Mouse (Mus musculus) heart, postnatal 14 days (tissue): ENCODE measurements around the gene G2e3. TPM values are rescaled to one million over a fixed set of nuclear protein-coding genes. Genes with fewer than 3 reads are reported as not detected.

Source experiments
- DNase-seq, 2 experiments: peaks; one replicate each; pipeline ENCODE4 v3.0.0; 2021 to 2022
- intact Hi-C: fragments of 180-260 bp; cut with DNase I; formaldehyde crosslinking; loops from one replicate; pipeline ENCODE4 v1.15.1; 2025
- long read RNA-seq, 2 experiments: library from polyadenylated mRNA; stranded (forward); transcript quantifications; one replicate each; pipeline ENCODE4 v2.0.0; 2021
- total RNA-seq, 2 experiments: library from RNA; stranded (reverse); gene quantifications; 2 replicates each; pipeline ENCODE4 v1.2.3; 2021

The G2e3 gene
- 1 to 10 TPM; 5.2 to 5.5 TPM for total RNA-seq
- long read RNA-seq, experiment 1, full-length matches to known transcripts: 3 of 4 reads
- long read RNA-seq, experiment 1, partial matches to known transcripts: 0 of 4 reads
- long read RNA-seq, experiment 1, other reads (novel, unspliced or antisense): 1 of 4 reads
- long read RNA-seq, experiment 2, full-length matches to known transcripts: 2 of 3 reads
- long read RNA-seq, experiment 2, partial matches to known transcripts: 0 of 3 reads
- long read RNA-seq, experiment 2, other reads (novel, unspliced or antisense): 1 of 3 reads

GRCm38 (mm10) chr12:51347988-51348697, at the start of gene G2e3:
G2e3 (plus strand) TSS chr12:51348061.
- intact Hi-C loops: no loop called here
- DNase-seq: peak; percentile 88

DNA sequence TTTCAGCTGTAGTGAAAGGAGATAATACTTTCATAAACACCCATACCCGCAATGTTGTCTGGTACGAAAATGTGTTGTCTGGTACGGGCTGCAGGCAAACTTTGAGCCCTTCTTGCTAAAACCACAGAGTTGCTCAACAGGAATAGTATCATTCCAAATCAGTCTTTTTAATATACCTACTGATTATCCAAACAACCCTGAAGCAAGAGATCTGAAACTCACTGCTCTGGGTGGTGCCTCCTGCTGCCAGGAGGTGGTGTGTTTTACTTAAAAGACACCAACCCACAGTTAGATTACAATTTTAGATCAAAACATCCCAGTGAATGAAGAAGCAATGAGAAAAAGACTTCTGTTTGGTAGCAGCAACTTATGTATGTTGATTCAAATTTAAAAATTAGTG, 24.3 kb upstream of the G2e3 start:
- no peak for DNase-seq
- intact Hi-C loops: no loop called here

DNA sequence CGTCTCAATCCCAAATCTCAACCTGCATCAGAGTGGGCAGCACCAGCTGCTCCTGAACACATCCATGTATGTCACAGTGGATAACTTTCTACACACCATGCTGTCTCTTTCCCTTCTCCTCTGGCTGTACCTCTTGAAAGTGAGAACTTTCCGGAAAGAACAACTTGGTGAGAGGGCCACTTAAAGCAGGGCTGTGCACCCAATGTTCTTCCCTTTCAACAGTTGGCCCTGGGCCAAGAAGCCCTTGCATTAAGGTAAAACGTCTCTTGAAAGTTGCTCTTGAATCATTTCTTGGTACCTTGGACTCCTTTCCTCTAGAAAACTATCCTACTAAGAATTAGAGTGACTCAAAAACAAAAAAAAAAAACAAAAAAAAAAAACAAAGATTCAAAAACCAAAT, 21.0 kb upstream of the G2e3 start:
- intact Hi-C loops: no loop called here
- DNase-seq: no peak

GRCm38 (mm10) chr12:51337014-51337413, 10.8 kb upstream of the G2e3 start:
- intact Hi-C loops: no loop called here
- no peak for DNase-seq

DNA sequence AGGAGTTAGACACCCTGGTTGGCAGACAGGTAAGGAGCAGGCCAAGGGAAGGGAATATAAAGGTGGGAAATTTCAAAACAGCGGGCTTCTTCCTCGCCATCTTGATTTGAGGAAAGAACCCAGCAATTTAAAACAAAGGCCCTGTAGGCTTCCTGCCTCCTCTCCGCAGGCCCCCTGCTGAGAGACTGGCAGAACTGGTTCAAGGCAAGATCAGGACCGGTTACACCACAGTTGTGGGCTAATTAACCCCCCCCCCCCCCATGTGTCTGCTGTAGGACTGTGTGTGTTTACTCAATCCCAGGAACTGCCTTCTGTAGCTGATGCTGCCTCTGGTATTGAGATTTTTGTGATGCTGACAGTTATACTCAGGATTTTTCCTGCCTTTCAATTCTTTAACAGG, 1.7 kb upstream of the G2e3 start:
- no peak for DNase-seq
- intact Hi-C loops: no loop called here

DNA sequence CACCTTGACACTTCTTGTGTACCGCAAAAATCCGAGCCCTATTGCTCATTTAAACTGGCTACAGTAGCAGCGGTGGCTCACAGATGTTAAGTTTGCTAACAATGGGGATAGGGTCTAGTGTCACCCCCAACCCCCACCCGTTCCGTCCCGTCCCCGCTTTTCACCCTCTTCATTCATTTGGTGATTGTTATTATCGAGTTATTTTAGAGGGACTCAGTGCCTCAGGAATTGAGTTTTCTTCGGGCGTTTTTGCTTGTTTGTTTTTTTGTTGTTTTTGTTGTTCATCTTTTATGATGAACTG, 787 bp downstream of the G2e3 start:
- DNase-seq: no peak
- intact Hi-C loops: no loop called here

- peak; percentile 20 to 24 for DNase-seq
- intact Hi-C loops: no loop called here
Observed at GRCm38 (mm10) chr12:51355296-51355695, 7.4 kb downstream of the G2e3 start.

DNA sequence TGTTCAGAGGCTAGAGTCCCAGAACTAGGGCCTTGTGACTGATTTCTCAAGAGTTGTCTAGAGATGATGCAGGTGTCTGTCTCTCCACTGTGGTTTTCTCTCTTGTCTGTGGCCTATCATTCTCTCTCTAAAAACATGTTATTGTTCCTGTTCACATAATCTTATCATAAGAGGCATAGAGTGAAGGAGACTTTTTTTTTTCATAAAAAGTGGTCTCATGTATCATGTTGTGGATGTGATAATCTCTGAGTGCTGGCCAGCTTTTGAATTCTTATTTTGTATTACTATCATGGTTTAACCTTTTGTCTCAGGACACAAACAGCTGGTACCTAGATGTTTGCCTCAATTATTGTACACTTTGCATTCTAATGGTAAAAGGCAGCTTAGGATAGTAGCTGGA, 13.4 kb downstream of the G2e3 start:
- no peak for DNase-seq
- intact Hi-C loops: no loop called here

GRCm38 (mm10) chr12:51362898-51363297, 15.0 kb downstream of the G2e3 start:
- DNase-seq: no peak
- intact Hi-C loops: no loop called here

GRCm38 (mm10) chr12:51368504-51368903, 20.6 kb downstream of the G2e3 start:
- intact Hi-C loops: no loop called here
- DNase-seq: no peak

- intact Hi-C loops: no loop called here
- peak; percentile 91 to 94 for DNase-seq
Observed at GRCm38 (mm10) chr12:51377003-51377887, 29.4 kb downstream of the G2e3 start, which contains the start of gene Scfd1. Scfd1 (plus strand) TSS chr12:51377510.

GRCm38 (mm10) chr12:51377888-51378190, 30.0 kb downstream of the G2e3 start:
- intact Hi-C loops: no loop called here
- no peak for DNase-seq

DNA sequence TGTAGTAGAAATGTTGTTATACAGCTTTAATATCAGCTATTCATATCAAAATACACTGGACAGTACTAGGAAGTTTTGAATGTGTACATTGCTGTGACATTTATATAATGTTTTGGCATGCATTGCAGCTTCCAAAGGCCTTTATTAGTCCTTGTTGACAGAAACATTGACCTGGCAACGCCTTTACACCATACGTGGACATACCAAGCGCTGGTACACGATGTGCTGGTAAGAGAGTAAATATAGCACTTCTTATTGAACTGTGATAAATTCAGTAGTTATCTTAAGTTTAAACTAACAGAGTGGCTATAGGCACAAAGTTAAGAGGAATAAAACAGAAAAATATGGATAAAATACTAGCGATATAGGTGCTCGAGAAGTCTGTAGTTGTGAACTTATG, 52.0 kb downstream of the G2e3 start:
- intact Hi-C loops: loop anchor here (5.0 to 10.0 kb wide), 2 partner anchors 222 to 345 kb away; no protein-coding TSS in a partner anchor
- DNase-seq: no peak

DNA sequence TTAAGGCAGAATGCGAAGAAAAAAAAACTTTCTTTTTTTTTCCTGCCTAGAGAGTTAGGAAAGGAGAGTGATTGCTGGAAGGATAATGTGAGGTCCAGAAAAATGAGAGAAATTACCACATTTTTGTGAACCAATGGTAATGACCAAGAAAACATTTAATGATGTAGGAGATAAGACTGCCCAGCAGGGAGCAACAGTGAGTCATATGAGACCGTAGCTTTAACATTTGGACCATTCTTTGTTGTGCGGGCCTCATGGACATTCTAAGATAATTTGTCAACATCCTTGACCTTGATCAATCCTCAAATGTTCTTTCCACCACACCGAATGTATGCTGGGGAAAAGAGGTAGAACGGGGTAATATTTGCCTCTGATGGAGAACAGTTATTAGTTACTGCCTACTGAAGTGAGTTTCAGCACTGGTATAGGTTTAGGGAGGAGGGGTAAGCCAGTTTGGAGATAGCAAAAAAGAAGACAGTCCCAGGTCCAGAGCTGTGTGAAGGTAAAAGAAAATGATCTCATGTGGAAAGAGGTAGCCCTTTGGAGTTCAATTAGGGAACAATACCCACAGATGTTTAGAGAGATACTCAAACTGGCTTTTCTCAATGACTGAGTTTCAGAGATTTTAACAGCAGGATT, 54.3 kb downstream of the G2e3 start:
- intact Hi-C loops: loop anchor here (5.0 to 10.0 kb wide), 2 partner anchors 220 to 343 kb away; no protein-coding TSS in a partner anchor

DNA sequence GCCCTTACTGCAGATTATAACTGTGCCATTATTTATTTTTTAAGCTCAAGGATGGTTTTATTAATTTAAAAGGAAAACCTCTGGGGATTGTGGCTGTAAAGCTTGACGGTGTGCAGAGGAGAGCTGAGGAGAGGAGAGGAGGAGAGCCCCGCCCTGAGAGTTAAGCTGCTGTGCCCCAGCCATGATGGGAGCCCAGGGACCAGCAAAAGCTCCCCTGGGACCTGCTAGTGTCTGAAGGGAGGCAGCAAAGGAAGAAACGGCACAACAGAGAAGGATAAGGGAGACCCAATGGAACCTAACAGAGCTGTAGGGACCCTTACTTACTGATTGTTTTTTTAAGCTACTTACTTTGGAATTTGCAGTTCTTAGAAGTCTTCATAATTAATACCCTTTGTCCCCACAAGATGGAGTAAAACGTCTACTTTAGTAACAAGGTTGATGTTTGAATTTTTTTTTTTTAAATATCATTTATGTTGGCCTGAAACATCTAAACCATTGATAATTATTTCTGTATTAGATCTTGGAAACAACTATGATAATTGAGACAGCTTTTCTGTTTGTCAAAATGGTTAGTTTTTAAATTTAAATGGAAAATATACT, 56.2 kb downstream of the G2e3 start:
- no peak for DNase-seq
- intact Hi-C loops: loop anchor here (5.0 to 10.0 kb wide), 2 partner anchors 218 to 341 kb away; no protein-coding TSS in a partner anchor

More for the DNA sequence above, 54.3 kb downstream of the G2e3 start:
- DNase-seq: peak in 1 of 2 experiments; percentile 14

DNA sequence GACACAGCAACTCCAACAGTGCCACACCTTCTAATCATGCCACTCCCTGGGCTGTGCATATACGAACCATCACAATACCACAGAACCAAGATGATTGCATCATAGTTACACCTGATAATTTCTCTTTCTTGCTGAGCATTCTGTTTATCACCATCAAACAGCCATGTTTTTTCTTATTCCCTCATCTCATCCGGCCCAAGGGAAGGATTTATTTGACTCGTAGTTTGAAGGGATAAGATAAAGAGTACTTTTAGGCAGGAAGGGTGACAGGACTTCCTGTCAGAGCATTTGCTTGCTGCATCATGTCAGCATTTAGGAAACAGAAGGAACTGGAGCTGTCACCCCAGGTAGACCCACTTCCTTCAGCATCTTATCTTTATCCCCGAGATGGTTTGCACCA, 63.5 kb downstream of the G2e3 start:
- no peak for DNase-seq
- intact Hi-C loops: no loop called here
